ENCODE assay signal across 9 mouse cellular contexts in the genomic region with DNA sequence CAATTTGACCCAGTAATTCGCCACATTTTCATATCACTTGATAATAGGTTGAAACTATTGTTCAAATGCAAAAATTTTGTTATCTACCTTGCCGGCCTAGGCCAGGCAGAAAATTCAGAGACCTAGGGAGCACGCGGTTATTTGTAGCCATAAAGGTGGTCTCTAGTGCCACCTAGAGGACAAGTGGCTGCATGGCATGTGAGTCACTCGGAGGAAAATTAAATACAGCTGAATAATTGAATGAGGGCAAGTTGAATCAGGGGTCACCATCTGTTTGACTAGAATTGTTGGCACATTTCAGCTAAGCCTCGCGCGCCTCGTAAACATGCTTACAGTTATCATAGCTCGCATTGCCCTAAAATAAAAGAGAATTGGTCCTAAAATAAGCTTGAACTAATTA.
DNase-seq lines count a peak whose midpoint lies in the region; ATAC-seq and TF ChIP-seq lines count a peak whose summit lies in the region.
"Had no signal": no experiment of that assay in that cellular context is flagged by ENCODE, and none has a peak within 500 bp of the region (broad histone marks: within the 10 kb centered on the region; RNA-seq: fewer than 3 reads in every experiment).

No protein-coding gene starts in this region.

- no peak overlapping the region for H3K4me2 ChIP-seq in liver, embryonic 11.5 days
- no peak overlapping the region for H3K4me2 ChIP-seq in hindbrain, embryonic 13.5 days
- H3K4me2 ChIP-seq in midbrain, embryonic 13.5 days (replicated peaks) = no peak overlapping the region

- no peak overlapping the region for H3K27ac ChIP-seq in liver, embryonic 11.5 days (ENCODE audit: low read depth, low read length)
- H3K27ac ChIP-seq in forebrain, embryonic 10.5 days = no peak overlapping the region
- H3K27ac ChIP-seq in hindbrain, embryonic 13.5 days = peak overlapping the region; percentile 35; the same call in 1 of the 2 replicates
- no peak overlapping the region for H3K27ac ChIP-seq in left cerebral cortex, adult 2 months
- H3K27ac ChIP-seq in midbrain, embryonic 13.5 days = no peak overlapping the region

- no peak for ATAC-seq in liver, embryonic 11.5 days (replicated peaks; ENCODE audit: low FRiP score)
- peak; percentile 21; the same call in 1 of the 2 replicates for ATAC-seq in hindbrain, embryonic 13.5 days (ENCODE audit: low FRiP score)
- ATAC-seq in midbrain, embryonic 13.5 days = peak; percentile 41; the same call in 1 of the 2 replicates

- no peak overlapping the region for H3K9ac ChIP-seq in liver, embryonic 11.5 days (ENCODE audit: low read depth, low read length)
- H3K9ac ChIP-seq in hindbrain, embryonic 13.5 days = no peak overlapping the region
- H3K9ac ChIP-seq in midbrain, embryonic 13.5 days (replicated peaks) = no peak overlapping the region

- 8% methylated on average over 10 of the region's 10 CpGs for WGBS in liver, embryonic 11.5 days
- 11% methylated on average over 10 of the region's 10 CpGs for WGBS in forebrain, embryonic 10.5 days
- WGBS in hindbrain, embryonic 13.5 days = under 1% methylated on average over 10 of the region's 10 CpGs
- 4% methylated on average over 10 of the region's 10 CpGs for WGBS in midbrain, embryonic 13.5 days

- no peaks in the 10 kb centered on the region for H3K9me3 ChIP-seq in liver, embryonic 11.5 days (ENCODE audit: control insufficient read depth, low read length)
- H3K9me3 ChIP-seq in forebrain, embryonic 10.5 days = no peaks in the 10 kb centered on the region
- no peaks in the 10 kb centered on the region for H3K9me3 ChIP-seq in hindbrain, embryonic 13.5 days
- no peaks in the 10 kb centered on the region for H3K9me3 ChIP-seq in midbrain, embryonic 13.5 days
- H3K9me3 ChIP-seq: megakaryocyte, embryonic 14.5 days had no signal

- DNase-seq in liver = peak; percentile 44
- DNase-seq in liver, embryonic 11.5 days (ENCODE audit: low spot score) = no peak
- DNase-seq in brain, adult 2 months (ENCODE audit: low read depth, low spot score) = peak; percentile 93
- peak; percentile 71 for DNase-seq in forebrain, embryonic 10.5 days (ENCODE audit: extremely low spot score, low spot score)
- peak; percentile 73 to 78 for DNase-seq in left cerebral cortex, adult 2 months (ENCODE audit: extremely low spot score in 1 of 2, low spot score in 2 of 2)
- DNase-seq in splenic B cell, adult 2 months (ENCODE audit: low read depth, low spot score) = peak; percentile 38

- peak; percentile 99 for TF ChIP-seq CTCF in left cerebral cortex, adult 2 months (IDR thresholded peaks at IDR 0.05)

- H3K4me3 ChIP-seq in liver, embryonic 11.5 days (ENCODE audit: low read depth, low read length) = no peak overlapping the region
- no peak overlapping the region for H3K4me3 ChIP-seq in forebrain, embryonic 10.5 days
- no peak overlapping the region for H3K4me3 ChIP-seq in hindbrain, embryonic 13.5 days
- H3K4me3 ChIP-seq in left cerebral cortex, adult 2 months = no peak overlapping the region
- no peak overlapping the region for H3K4me3 ChIP-seq in midbrain, embryonic 13.5 days (replicated peaks)
- H3K4me3 ChIP-seq: megakaryocyte, embryonic 14.5 days had no signal

- H3K27me3 ChIP-seq in liver, embryonic 11.5 days (replicated peaks; ENCODE audit: control insufficient read depth, insufficient read depth, low read length) = no peaks in the 10 kb centered on the region
- H3K27me3 ChIP-seq in forebrain, embryonic 10.5 days (ENCODE audit: poor library complexity, severe bottlenecking) = peaks cover 62% of the 10 kb centered on the region
- no peaks in the 10 kb centered on the region for H3K27me3 ChIP-seq in hindbrain, embryonic 13.5 days
- peaks cover 11% of the 10 kb centered on the region for H3K27me3 ChIP-seq in midbrain, embryonic 13.5 days
- no peaks in the 10 kb centered on the region for H3K27me3 ChIP-seq in splenic B cell, adult 2 months (ENCODE audit: control insufficient read depth, insufficient read depth, low read length, poor library complexity, severe bottlenecking)

- no peaks in the 10 kb centered on the region for H3K36me3 ChIP-seq in liver, embryonic 11.5 days (ENCODE audit: control insufficient read depth, insufficient read depth, low read length)
- no peaks in the 10 kb centered on the region for H3K36me3 ChIP-seq in forebrain, embryonic 10.5 days (replicated peaks)
- H3K36me3 ChIP-seq in hindbrain, embryonic 13.5 days = no peaks in the 10 kb centered on the region
- no peaks in the 10 kb centered on the region for H3K36me3 ChIP-seq in midbrain, embryonic 13.5 days
- no peaks in the 10 kb centered on the region for H3K36me3 ChIP-seq in splenic B cell, adult 2 months (ENCODE audit: control insufficient read depth, insufficient read depth, low read length, poor library complexity, severe bottlenecking)

- intact Hi-C loops in left cerebral cortex, adult 2 months (cut with DNase I) = loop anchor here (1.0 to 10.0 kb wide), 5 partner anchors 731 to 1467 kb away; no protein-coding TSS in a partner anchor

- H3K4me1 ChIP-seq in liver, embryonic 11.5 days (replicated peaks; ENCODE audit: control insufficient read depth, insufficient read depth, low read length) = no peaks in the 10 kb centered on the region
- peaks cover 37% of the 10 kb centered on the region for H3K4me1 ChIP-seq in forebrain, embryonic 10.5 days
- peaks cover 45% of the 10 kb centered on the region for H3K4me1 ChIP-seq in hindbrain, embryonic 13.5 days (replicated peaks)
- H3K4me1 ChIP-seq in midbrain, embryonic 13.5 days (replicated peaks) = peaks cover 27% of the 10 kb centered on the region
- H3K4me1 ChIP-seq: megakaryocyte, embryonic 14.5 days had no signal
